Mouse (Mus musculus) ES-E14 (cell line): ENCODE data around the gene Canx.

Source experiments
- CHD2 ChIP-seq: IDR thresholded peaks from 2 replicates; pipeline ENCODE4 v1.6.1; 2014; ENCODE audit warnings: mild to moderate bottlenecking, low read depth, low read length, inconsistent platforms
- HCFC1 ChIP-seq: IDR thresholded peaks from 2 replicates; pipeline ENCODE4 v1.6.1; 2012; ENCODE audit warnings: low read length, inconsistent platforms, borderline replicate concordance; ENCODE audit not compliant: insufficient read depth
- MAFK ChIP-seq: IDR thresholded peaks from 2 replicates; pipeline ENCODE4 v1.6.1; 2014; ENCODE audit warnings: mild to moderate bottlenecking, low read depth, low read length, inconsistent platforms; ENCODE audit not compliant: insufficient read depth

DNA sequence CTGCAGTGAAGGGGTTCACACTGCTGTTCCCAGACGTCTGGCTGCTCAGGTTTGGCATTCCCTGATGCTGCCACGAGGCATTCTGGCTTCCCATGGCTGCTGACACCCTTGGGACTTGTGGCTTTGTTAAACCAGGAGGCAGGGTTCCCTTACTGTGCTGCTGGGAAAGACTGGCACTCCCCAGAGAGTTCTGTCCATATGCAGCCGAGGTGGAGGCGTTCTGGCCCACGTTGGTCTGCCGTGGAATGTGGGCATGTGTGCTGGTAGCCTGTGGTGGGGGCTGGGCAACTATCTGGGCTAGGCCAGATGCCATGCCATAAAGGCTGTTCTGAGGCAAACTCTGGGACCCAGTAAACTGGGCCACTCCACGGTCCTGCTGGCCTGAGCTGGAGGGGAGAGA is 67.2 kb downstream of the Canx start:
- TF ChIP-seq HCFC1, result no peak
- no peak for TF ChIP-seq MAFK
- no peak for TF ChIP-seq CHD2
